Mouse (Mus musculus) forebrain, postnatal 0 days (tissue): Measurements from ENCODE around the gene Elmo1. TPM values are rescaled to one million over a fixed set of nuclear protein-coding genes. Genes with fewer than 3 reads are reported as not detected.

Experiments
- ATAC-seq: fragments of 200-750 bp; cut with Nextera tagmentation; 2 replicates; pipeline ENCODE4 v1.8.0; 2017; ENCODE audit warnings: mild to moderate bottlenecking, moderate library complexity
- DNase-seq: peaks from one replicate; pipeline ENCODE4 v3.0.0-alpha.2; 2015
- H3K27ac ChIP-seq: fragments of 300-500 bp; sonication (generic); 2 replicates; pipeline ENCODE4 v1.5.1; 2014; ENCODE audit warnings: low read depth, mild to moderate bottlenecking, antibody characterized with exemption, low read length, moderate library complexity, mixed read lengths
- H3K27me3 ChIP-seq: fragments of 300-500 bp; sonication (generic); 2 replicates; pipeline ENCODE4 v1.6.1; 2014; ENCODE audit warnings: mild to moderate bottlenecking, low read length, mixed read lengths; ENCODE audit not compliant: insufficient read depth
- H3K36me3 ChIP-seq: fragments of 300-500 bp; sonication (generic); 2 replicates; pipeline ENCODE4 v1.6.1; 2014; ENCODE audit warnings: mild to moderate bottlenecking, moderate library complexity; ENCODE audit not compliant: insufficient read depth
- H3K4me1 ChIP-seq: fragments of 300-500 bp; sonication (generic); 2 replicates; pipeline ENCODE4 v1.6.1; 2014; ENCODE audit warnings: antibody characterized with exemption; ENCODE audit not compliant: insufficient read depth
- H3K4me2 ChIP-seq: fragments of 300-500 bp; sonication (generic); 2 replicates; pipeline ENCODE4 v1.6.1; 2014; ENCODE audit warnings: low read depth, mild to moderate bottlenecking, moderate library complexity
- H3K4me3 ChIP-seq: fragments of 300-500 bp; sonication (generic); 2 replicates; pipeline ENCODE4 v1.5.1; 2014; ENCODE audit warnings: low read depth, low read length, mixed read lengths
- H3K9ac ChIP-seq: fragments of 300-500 bp; sonication (generic); 2 replicates; pipeline ENCODE4 v1.6.1; 2014; ENCODE audit warnings: mild to moderate bottlenecking
- H3K9me3 ChIP-seq: fragments of 300-500 bp; sonication (generic); 2 replicates; pipeline ENCODE4 v1.6.1; 2016; ENCODE audit warnings: low read length
- CTCF ChIP-seq: sonication (generic); IDR thresholded peaks from 2 replicates; pipeline ENCODE4 v1.5.1; 2016; ENCODE audit warnings: antibody characterized with exemption, control low read depth, low read depth
- WGBS: fragments of 180-500 bp; shearing (Covaris S2); extraction: QIAGEN DNeasy Blood & Tissue Kit; methylation state at CpG from one replicate; pipeline ENCODE4 v1.1.7; 2014; 5-methylcytosine and 5-hydroxymethylcytosine counted together
- polyA plus RNA-seq: library from polyadenylated mRNA; unstranded; fragments of >200 nt; fragmentation: Nextera tagmentation; extraction: Ambion mirVana; gene quantifications from 2 replicates; pipeline ENCODE4 v1.2.1, GENCODE M21; 2015
- total RNA-seq: library from RNA; depleted of rRNA; stranded (reverse); fragments of >200 nt; gene quantifications from 2 replicates; pipeline ENCODE4 v1.2.3, GENCODE M21; 2014

The Elmo1 gene
- total and polyA plus RNA-seq, 2 experiments from 2014 or later: 30.9 to 33.5 TPM

DNA sequence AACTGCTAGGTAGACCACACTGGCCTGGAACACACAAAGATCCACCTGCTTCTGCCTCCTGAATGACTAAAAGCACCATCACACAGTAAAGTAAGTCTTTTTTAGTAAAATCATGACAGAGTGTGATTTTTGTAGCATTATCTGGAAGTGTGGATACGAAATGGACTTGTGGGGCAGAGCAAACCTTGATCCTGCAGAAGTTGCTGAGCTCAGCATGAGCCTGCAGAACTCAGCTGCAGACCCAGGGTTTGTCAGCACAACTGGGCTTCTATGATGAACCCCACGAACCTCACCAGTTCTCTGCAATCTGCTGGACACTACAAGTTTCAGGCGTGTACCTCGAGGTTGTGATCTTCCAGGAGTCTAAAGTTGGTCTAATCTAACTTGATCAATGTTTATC lies 37.7 kb downstream of the Elmo1 start:
- no peak for ATAC-seq
- H3K9ac ChIP-seq: no peak overlapping the region
- no peaks in the 10 kb centered on the region for H3K36me3 ChIP-seq
- no peak overlapping the region for H3K27ac ChIP-seq
- no peak overlapping the region for H3K4me3 ChIP-seq
- DNase-seq: no peak
- peaks cover 11% of the 10 kb centered on the region; the same call in 1 of the 2 replicates for H3K27me3 ChIP-seq
- 88% methylated on average over 4 of the region's 4 CpGs for WGBS
- no peaks in the 10 kb centered on the region for H3K9me3 ChIP-seq
- TF ChIP-seq CTCF: no peak
- no peak overlapping the region for H3K4me2 ChIP-seq
- no peaks in the 10 kb centered on the region for H3K4me1 ChIP-seq

DNA sequence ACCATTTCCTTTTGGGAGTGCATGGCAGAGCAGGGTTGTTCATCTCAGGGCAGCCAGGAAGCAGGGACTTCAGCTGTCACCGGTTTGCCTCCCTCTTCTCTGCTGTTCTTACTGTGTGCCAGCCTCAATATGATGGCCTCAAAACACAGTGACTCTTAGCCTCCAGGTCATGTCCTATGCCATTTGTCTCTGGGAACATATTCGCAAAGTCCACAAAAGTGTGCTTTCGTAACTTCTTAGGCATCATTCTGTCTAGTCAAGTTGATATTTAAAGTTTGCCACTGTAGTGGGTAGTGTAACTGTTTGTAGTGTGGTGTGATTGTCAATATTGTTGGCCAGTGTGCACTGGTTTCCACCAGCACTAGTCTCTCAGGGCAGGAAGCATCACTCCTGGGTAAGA lies 40.3 kb downstream of the Elmo1 start:
- H3K4me2 ChIP-seq: no peak overlapping the region
- no peaks in the 10 kb centered on the region for H3K36me3 ChIP-seq
- H3K9me3 ChIP-seq: no peaks in the 10 kb centered on the region
- no peak for TF ChIP-seq CTCF
- H3K4me3 ChIP-seq: no peak overlapping the region
- no peak overlapping the region for H3K27ac ChIP-seq
- DNase-seq: no peak
- no peaks in the 10 kb centered on the region for H3K4me1 ChIP-seq
- ATAC-seq: no peak
- no peak overlapping the region for H3K9ac ChIP-seq
- H3K27me3 ChIP-seq: peaks cover 4% of the 10 kb centered on the region; the same call in 1 of the 2 replicates
- WGBS: 95% methylated on average over 3 of the region's 3 CpGs

DNA sequence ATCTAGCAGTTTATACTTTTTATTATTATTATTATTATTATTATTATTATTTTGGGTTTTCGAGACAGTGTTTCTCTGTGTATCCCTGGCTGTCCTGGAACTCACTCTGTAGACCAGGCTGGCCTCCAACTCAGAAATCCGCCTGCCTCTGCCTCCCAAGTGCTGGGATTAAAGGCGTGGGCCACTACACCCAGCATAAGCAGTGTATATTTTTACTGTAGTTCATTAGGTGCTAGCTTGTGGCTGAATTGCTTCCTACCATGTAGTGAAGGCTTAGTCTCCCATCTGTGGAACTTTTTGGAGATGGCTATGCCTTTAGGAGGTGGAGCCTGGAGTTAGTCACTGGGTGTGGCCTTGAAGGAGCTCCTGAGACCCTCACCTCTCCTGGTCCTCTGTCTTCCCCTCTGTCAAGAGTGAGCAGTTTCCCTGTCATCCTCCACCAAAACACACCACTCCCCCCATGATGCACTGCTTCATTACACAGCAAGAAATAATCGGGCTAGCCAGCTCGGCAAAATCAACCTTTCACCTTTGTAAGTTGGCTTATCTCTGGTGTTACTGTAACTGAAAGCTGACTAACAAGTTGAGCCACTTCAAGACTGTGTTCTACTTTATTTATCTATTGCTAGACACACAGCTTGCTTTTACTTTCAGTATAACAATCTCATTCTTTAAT lies 41.1 kb downstream of the Elmo1 start:
- Histone ChIP-seq H3K9ac (no peak overlapping the region), H3K9me3 (no peaks in the 10 kb centered on the region), H3K4me3 (no peak overlapping the region), H3K27ac (no peak overlapping the region), H3K4me2 (no peak overlapping the region), H3K27me3 (peaks cover 2% of the 10 kb centered on the region; the same call in 1 of the 2 replicates), H3K36me3 (no peaks in the 10 kb centered on the region), H3K4me1 (no peaks in the 10 kb centered on the region)
- DNase-seq (no peak), ATAC-seq (no peak)
- no peak for TF ChIP-seq CTCF
- WGBS: 87% methylated on average over 5 of the region's 5 CpGs

DNA sequence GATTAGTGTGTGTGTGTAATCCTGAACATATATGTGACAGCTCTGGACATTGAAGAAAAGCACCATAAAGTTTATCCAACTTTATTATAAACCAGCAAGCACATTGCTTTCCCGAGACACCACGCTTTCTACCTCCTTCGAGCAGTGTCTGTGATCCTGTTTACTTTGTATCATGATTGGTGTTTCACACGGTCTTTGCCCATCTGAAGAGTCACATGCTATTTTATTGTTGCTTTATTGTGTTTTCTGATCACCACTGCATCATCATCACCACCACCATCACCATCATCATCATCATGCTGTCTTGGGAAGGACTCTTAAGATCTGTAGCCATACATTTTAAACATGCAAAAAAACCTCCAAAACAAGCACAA lies 41.6 kb downstream of the Elmo1 start:
- TF ChIP-seq CTCF: no peak
- no peak for ATAC-seq
- no peaks in the 10 kb centered on the region for H3K9me3 ChIP-seq
- WGBS: 91% methylated on average over 4 of the region's 4 CpGs
- no peaks in the 10 kb centered on the region for H3K4me1 ChIP-seq
- no peak overlapping the region for H3K4me3 ChIP-seq
- no peak overlapping the region for H3K4me2 ChIP-seq
- H3K27ac ChIP-seq: no peak overlapping the region
- no peaks in the 10 kb centered on the region for H3K36me3 ChIP-seq
- H3K9ac ChIP-seq: no peak overlapping the region
- peaks cover 3% of the 10 kb centered on the region; the same call in 1 of the 2 replicates for H3K27me3 ChIP-seq
- DNase-seq: no peak

DNA sequence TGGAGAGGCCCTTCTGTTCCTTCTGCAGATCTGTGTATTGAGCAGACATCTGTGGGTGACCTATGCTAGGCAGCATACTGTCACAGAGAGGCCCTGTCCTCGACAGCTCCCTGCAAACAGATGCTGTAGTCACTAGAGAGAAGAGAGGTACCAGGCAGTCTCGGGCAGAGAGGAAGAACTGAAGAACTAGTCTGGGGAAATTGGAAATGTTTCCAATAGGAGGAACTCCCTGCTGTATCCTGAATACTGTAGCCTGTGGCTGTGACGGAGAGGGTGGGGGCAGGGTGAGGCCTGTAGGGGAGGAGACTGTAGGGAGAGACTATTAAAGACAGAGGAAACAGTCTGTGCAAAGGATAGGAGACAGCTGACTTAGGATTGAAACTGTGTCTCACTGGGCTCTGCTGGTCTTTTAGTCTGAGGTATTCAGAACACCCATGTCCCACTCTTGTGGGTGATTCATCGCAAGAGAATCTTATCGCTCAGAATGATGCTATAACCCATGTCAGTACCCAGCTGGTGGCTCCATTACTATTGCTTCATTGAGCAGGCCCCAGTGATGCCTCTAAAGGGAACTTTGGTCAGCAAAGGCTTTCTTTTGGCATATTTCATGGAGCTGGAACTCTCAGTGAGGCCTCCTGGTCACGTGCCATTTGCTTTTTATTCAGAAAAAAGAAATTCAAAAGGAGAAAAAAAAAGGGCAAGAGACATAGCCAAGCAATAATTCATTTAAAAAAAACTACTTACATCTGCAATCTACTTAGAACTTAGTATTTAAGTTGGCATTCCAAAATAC lies 43.4 kb downstream of the Elmo1 start:
- WGBS: 47% methylated on average over 6 of the region's 6 CpGs
- DNase-seq (no peak), ATAC-seq (peak; percentile 50)
- Histone ChIP-seq H3K9ac (no peak overlapping the region), H3K4me1 (no peaks in the 10 kb centered on the region), H3K4me3 (no peak overlapping the region), H3K4me2 (no peak overlapping the region), H3K27ac (no peak overlapping the region), H3K36me3 (no peaks in the 10 kb centered on the region), H3K27me3 (peaks cover 3% of the 10 kb centered on the region; the same call in 1 of the 2 replicates), H3K9me3 (no peaks in the 10 kb centered on the region)
- no peak for TF ChIP-seq CTCF

DNA sequence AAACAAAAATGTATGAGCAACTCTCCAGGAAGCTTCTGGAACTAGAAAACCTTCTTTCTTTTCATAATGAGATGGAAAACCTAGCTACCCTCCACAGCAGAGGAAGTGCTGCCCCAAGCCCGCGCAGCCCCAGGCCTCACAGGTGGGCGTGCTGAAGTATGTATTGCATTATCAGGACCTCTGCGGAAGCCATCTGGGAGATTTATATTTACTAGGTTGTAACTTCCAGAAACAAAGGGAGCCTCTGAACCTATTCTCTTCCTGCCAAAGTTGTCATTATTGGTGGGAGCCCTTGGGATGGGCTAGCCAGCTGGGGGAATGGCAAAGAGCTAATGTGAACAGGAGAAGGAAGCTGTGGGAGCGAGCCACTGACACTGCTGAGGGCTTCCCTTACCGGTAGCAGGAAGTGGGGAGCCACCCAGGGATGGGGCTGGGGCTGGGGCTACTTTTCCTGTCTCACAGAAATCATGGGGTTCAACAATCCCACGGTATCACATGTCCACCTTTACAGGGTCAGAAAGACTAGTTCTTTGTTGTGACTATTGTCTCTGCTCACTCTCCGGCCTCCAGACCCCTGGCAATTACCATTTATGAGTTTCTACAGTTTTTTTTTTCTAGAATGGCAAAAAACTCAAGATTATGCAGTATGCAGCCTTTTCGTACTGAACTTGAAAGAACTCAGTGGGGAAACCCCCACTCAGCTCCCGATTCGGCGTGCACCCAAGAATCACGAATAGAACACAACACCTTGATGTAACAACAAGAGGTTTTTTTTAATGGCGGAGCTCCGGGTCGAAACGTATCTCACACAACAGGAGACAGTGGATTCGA lies 44.2 kb downstream of the Elmo1 start:
- Histone ChIP-seq H3K36me3 (no peaks in the 10 kb centered on the region), H3K27me3 (peaks cover 3% of the 10 kb centered on the region; the same call in 1 of the 2 replicates), H3K27ac (no peak overlapping the region), H3K4me1 (no peaks in the 10 kb centered on the region), H3K9me3 (no peaks in the 10 kb centered on the region), H3K9ac (no peak overlapping the region), H3K4me2 (no peak overlapping the region), H3K4me3 (no peak overlapping the region)
- ATAC-seq: no peak
- no peak for DNase-seq
- WGBS: 87% methylated on average over 18 of the region's 18 CpGs
- TF ChIP-seq CTCF: no peak
